Mouse (Mus musculus) telencephalon, adult 2 months (tissue): ENCODE results near the gene P2rx6.
"Not testable (repeated sequence)": the region's sequence is repeated elsewhere in the genome, so short reads cannot be mapped to it uniquely, and the experiment has no call there.

Experiments
- DNase-seq: peaks from one replicate; pipeline ENCODE4 v3.0.0-alpha.2; 2011; ENCODE audit warnings: low read depth, low spot score

P2rx6 gene

GRCm38 (mm10) chr16:17561128-17561750 lies 446 bp upstream of the P2rx6 start, which contains the start of gene Lrrc74b:
Gene Lrrc74b, minus strand, starts transcription at chr16:17561247.
- DNase-seq = no peak

DNA sequence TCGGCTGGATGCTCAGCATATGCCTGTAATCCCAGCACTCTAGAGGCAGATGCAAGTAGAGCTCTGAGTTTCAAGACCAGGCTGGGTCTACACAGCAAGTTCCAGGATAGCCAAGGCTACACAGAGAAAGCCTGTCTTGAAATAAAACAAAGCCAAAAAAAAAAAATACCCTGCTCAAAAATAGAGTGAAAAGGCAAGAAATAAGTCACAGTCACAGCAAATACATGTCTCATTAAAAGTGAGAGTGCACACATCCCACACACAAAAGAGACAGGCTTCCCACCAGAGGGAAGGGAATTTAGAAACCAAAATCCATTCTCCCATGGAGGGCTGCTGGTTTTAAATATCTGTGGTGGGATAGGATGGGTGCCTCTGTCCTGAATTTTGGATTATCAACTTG lies 1.9 kb downstream of the P2rx6 start:
- DNase-seq = no peak

DNA sequence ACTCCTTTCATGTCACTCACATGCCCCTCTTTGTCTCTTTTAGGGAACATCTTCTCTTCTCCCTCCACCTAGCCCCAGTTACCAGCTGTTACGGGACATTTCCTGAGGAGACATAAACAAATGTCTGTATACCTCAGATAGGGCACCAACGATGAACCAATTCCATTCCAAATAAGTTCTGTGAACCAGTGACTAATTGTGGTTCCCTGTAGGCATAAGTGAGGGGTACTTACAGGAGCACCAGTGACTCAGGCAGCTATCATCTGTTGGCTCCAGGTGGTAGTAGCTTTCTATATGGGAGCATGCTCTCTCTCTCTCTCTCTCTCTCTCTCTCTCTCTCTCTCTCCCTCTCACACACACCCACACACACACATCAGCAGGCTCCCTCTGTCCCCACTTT lies 2.5 kb downstream of the P2rx6 start:
- peak; percentile 81 for DNase-seq

GRCm38 (mm10) chr16:17564771-17565170 lies 3.1 kb downstream of the P2rx6 start:
- DNase-seq = no peak

- no peak for DNase-seq
Observed at GRCm38 (mm10) chr16:17566186-17566585, 4.5 kb downstream of the P2rx6 start.

GRCm38 (mm10) chr16:17575870-17576824 lies 14.5 kb downstream of the P2rx6 start:
- DNase-seq = no peak

- DNase-seq = no peak
Observed at GRCm38 (mm10) chr16:17576825-17577215, 15.1 kb downstream of the P2rx6 start.

- DNase-seq = no peak
Observed at GRCm38 (mm10) chr16:17583064-17583463, 21.4 kb downstream of the P2rx6 start, which contains the start of gene Slc7a4. Gene Slc7a4, minus strand, starts transcription at chr16:17583214.

GRCm38 (mm10) chr16:17584555-17584954 lies 22.9 kb downstream of the P2rx6 start:
- DNase-seq = no peak

DNA sequence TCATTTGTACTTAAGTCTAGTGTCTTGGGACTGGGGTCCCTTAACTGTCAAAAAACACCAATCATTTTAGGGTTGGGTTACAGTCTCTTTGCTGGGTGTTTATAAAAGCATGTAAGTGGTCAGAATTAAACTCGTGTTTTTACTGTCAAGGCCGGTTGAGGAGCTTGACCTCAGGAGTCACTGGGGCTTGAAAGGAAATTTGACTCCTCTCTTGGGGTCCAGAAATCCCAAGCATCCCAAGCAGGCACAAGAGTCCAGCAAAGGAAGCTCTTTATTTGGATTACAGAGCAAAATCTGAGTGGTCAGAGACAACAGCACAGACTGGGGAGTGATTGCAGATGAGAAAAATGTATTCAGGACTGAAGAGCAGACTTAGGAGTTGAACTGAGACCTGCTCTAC lies 29.0 kb downstream of the P2rx6 start:
- no peak for DNase-seq

- no peak for DNase-seq
Observed at GRCm38 (mm10) chr16:17600944-17601562, 39.4 kb downstream of the P2rx6 start.

DNA sequence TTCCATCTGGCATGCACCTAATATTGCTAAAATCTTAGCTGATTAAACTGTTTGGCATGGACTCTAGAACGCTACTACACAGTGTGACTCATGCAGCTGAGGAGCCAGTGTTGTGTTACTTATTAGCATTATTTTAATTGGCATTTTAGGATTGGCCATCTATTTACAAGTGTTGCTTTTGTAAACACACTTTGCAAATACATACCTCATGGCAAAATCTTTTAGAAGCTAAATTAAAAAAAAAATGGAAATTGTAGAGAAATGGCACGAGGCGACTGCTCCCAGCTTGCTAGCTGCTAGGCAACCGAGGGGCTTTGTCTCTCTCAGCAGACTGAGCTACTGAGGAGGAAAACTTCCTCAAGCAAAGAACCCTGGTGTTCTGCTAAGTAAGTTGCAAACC lies 43.3 kb downstream of the P2rx6 start:
- no peak for DNase-seq

DNA sequence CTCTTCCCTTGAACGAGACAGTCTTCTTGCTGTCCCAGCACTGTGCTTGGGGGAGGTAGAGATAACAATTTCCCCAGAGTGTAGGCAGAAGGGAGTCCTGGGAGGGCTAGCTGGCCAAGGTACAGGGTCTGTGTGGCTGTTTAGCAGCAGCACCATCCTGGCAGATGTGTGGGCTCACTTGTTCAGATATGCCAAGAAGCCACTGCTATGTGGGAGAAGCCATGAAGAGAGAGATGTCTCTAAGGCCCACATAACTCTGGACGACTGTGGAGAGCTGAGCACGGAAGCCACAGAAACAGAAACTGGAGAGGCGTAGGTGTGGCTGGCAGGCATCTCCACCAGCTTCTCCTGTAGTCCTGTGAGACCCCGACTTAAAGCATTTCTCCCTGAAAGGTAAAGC lies 44.0 kb downstream of the P2rx6 start:
- no peak for DNase-seq

DNA sequence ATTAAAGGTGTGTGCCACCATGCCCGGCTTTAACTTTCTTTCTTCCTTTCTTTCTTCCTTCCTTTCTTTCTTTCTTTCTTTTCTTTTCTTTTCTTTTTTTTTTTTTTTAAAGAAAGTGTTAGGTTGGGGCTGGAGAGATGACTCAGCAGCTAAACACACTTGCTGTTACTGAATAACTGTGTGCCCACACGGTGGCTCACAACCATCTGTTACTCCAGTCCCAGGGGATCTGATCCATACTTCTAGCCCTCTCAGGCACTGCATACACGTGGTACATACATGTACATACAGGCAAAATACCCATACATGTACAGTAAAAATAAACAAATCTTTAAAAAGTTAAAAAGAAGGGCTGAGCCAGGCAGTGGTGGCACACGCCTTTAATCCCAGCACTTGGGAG lies 49.7 kb downstream of the P2rx6 start:
- DNase-seq = no peak

- DNase-seq = not testable (repeated sequence)
Observed at GRCm38 (mm10) chr16:17614740-17615139, 53.1 kb downstream of the P2rx6 start.

DNA sequence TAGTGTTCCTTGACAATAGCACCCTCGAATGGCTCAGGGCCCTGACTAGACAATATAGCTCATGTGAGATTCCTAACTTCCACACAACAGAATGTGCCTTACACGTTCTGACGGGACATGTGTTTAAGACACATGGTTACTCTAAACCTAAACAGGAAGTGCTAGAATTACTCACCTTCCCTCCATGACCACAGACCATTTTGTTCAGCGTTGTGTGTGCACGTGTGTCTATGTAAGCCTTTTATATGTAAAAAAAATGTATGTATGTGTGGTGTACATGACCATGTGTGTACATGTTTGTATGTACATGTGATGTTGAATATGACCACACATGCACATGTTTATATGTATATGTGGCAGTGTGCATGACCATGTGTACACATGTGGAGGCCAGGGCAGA lies 54.5 kb downstream of the P2rx6 start:
- DNase-seq = no peak

DNA sequence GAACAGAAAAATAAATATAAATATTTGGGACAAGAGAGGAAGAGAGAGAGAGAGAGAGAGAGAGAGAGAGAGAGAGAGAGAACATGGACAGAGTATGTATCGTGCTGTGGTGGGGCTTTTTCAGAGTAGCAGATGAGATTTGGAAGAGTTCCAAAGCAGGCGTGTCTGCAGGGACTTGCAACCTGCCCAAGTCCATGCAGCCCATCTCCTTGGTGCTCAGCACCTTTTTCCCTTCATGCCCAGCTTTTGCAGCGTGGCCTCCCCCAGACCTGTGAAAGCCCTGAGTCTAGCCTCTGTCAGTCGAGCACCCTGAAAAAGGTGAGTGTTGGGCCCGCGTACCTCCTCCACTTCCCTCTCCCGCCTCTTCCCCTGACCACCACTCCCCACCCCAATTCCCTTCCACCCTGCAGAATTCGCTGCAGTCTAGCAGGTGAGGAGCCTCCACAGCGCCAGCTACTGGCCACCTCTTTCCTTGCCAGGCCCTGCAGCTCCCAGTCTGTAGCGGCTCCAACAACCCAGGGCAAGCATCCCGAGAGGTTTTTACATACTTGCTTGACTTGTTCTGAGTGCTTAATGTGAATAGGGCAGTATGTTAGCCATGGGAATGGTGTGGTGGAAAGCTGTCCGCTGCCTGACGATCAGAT lies 56.4 kb downstream of the P2rx6 start:
- DNase-seq = no peak

DNA sequence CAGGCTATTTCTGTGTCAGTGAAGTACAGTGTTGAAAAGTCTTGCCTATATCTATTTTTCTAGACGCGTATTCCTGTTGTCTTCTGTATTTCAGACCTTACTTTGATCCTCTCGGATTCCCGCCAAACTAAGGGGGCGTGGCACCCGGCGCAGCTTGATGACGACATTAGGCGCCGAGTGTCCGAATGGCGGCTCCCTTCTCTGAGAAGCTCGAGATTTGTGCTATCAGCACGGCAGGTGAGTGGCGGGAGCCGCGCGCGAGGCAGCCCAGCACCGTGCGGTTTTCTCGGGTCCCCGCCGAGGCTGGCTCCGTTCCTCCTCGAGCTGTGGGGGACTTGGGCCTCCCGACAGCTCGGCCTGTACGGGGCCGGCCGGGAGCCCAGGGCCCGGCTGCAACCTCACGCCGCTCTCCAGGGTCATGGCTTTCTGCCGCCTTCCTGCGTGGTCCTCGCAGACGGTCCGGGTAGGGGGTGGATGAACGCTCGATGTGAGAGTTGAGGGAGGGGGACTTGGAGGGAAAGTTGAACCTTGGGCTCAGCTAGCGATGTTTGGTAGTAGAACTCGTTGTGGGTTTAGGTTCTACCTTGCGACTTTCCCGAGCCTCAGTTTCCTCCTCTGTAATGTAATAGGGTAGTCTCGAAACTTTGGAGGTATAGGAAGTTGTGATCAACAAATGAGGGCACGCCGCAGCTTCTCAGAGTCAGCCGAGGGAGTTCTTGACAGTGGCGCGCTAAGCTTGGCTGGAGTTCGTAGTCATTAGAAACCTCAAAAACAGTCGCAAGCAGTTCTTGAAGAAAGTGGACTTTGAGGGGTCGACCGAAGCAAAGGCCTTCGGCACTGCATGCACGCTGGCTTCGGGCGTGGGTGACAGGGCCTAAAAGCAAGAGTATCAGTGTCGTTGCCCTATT lies 57.8 kb downstream of the P2rx6 start, which contains the start of gene Smpd4:
Gene Smpd4, plus strand, starts transcription at position 157 of the 908 bp plus-strand sequence.
- DNase-seq = no peak

DNA sequence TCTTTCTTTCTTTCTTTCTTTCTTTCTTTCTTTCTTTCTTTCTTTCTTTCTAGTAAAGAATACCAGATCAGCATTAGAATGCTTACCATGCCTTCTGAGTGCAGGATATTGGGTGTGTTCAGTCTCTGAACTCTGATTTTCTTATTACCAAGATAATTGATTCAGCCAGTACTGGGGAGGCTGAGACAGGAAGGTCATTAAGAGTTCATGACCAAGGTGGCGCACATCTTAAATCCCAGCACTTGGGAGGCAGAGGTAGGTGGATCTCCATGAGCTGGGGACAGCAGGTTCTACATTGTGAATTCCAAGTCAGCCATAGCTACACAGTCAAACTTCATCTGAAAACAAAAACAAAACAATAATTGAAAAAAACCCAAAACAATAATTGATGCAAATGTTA lies 60.3 kb downstream of the P2rx6 start:
- DNase-seq = no peak

GRCm38 (mm10) chr16:17625488-17626268 lies 64.0 kb downstream of the P2rx6 start:
- DNase-seq = no peak
